Mouse (Mus musculus): ENCODE measurements around the gene Kbtbd4. TPM values are rescaled to one million over a fixed set of nuclear protein-coding genes. Genes with fewer than 3 reads are reported as not detected.

Gene Kbtbd4
- total and polyA plus RNA-seq, 3 experiments: 19.5 to 21.7 (median 20.5) TPM

GRCm38 (mm10) chr2:90881824-90882223, 22.7 kb upstream of the Kbtbd4 start:
- DNase-seq (ENCODE audit: extremely low read depth): no peak
- in situ Hi-C loops (cut with MboI; ENCODE audit: low pct_ligation_motif_present, low pct_unique_long_range_greater_than_20kb, low sequenced_read_pairs) (no loop called here), dilution Hi-C loops (cut with MboI; ENCODE audit: extremely low pct_ligation_motif_present, extremely low pct_unique_long_range_greater_than_20kb, low sequenced_read_pairs) (no loop called here)
- no peak overlapping the region for H3K4me3 ChIP-seq (replicated peaks in 1 of 3; ENCODE audit: low read depth in 2 of 3, low read length in 2 of 3, poor library complexity in 1 of 3)
- no peak overlapping the region for H3K9ac ChIP-seq (ENCODE audit: insufficient read depth, low read depth)
- H3K36me3 ChIP-seq (replicated peaks in 1 of 2; ENCODE audit: control insufficient read depth in 1 of 2, insufficient read depth in 1 of 2, low read length in 1 of 2): no peaks in the 10 kb centered on the region
- H3K27ac ChIP-seq (ENCODE audit: insufficient read depth, low read depth): no peak overlapping the region
- peaks cover 7% of the 10 kb centered on the region for H3K9me3 ChIP-seq (replicated peaks; ENCODE audit: low read length)
- peaks cover 8% of the 10 kb centered on the region for H3K27me3 ChIP-seq (replicated peaks)
- no peaks in the 10 kb centered on the region for H3K79me2 ChIP-seq (replicated peaks; ENCODE audit: control insufficient read depth, extremely low read depth, insufficient read depth, poor library complexity, severe bottlenecking)
- H3K4me1 ChIP-seq (ENCODE audit: control insufficient read depth in 1 of 2, insufficient read depth in 2 of 2): no peaks in the 10 kb centered on the region
- H3K4me2 ChIP-seq (ENCODE audit: insufficient read depth, low read depth, poor library complexity, severe bottlenecking): no peak overlapping the region
- TF ChIP-seq MXI1 (IDR thresholded peaks at IDR 0.05; ENCODE audit: low read depth, low read length): no peak

GRCm38 (mm10) chr2:90885218-90886041, 19.1 kb upstream of the Kbtbd4 start, which contains the start of gene C1qtnf4:
Gene C1qtnf4 (plus strand): TSS chr2:90885860.
- dilution Hi-C loops (cut with MboI; ENCODE audit: extremely low pct_ligation_motif_present, extremely low pct_unique_long_range_greater_than_20kb, low sequenced_read_pairs): no loop called here
- no peak within 1 kb of the TSS for H3K9ac ChIP-seq (ENCODE audit: insufficient read depth, low read depth)
- H3K4me1 ChIP-seq (ENCODE audit: control insufficient read depth in 1 of 2, insufficient read depth in 2 of 2): no peaks in the 10 kb centered on the region
- peaks cover 8% of the 10 kb centered on the region for H3K27me3 ChIP-seq (replicated peaks)
- H3K27ac ChIP-seq (ENCODE audit: insufficient read depth, low read depth): no peak within 1 kb of the TSS
- H3K4me3 ChIP-seq (replicated peaks in 1 of 3; ENCODE audit: low read depth in 2 of 3, low read length in 2 of 3, poor library complexity in 1 of 3): no peak within 1 kb of the TSS
- H3K4me2 ChIP-seq (ENCODE audit: insufficient read depth, low read depth, poor library complexity, severe bottlenecking): no peak within 1 kb of the TSS
- peaks cover 16% of the 10 kb centered on the region for H3K9me3 ChIP-seq (replicated peaks; ENCODE audit: low read length)
- no peak for DNase-seq (ENCODE audit: extremely low read depth)
- TF ChIP-seq POLR2AphosphoS2 (IDR thresholded peaks at IDR 0.05; ENCODE audit: low read depth, low read length): no peak
- TF ChIP-seq JUND (conservative IDR thresholded peaks at IDR 0.05; ENCODE audit: low read depth, low read length): no peak
- no peak for TF ChIP-seq SMC3 (IDR thresholded peaks at IDR 0.05; ENCODE audit: low read depth, low read length)
- TF ChIP-seq GABPA (IDR thresholded peaks at IDR 0.05; ENCODE audit: insufficient replicate concordance, low read depth, low read length): no peak
- TF ChIP-seq KAT2A (IDR thresholded peaks at IDR 0.05; ENCODE audit: insufficient replicate concordance, low read length): no peak
- no peak for TF ChIP-seq SIN3A (IDR thresholded peaks at IDR 0.05; ENCODE audit: low read length)
- TF ChIP-seq HCFC1 (IDR thresholded peaks at IDR 0.05; ENCODE audit: low read depth, low read length): no peak
- no peak for TF ChIP-seq EP300 (IDR thresholded peaks at IDR 0.05; ENCODE audit: low read length)
- no peak for TF ChIP-seq USF1 (IDR thresholded peaks at IDR 0.05; ENCODE audit: low read depth, low read length)
- TF ChIP-seq RCOR1 (conservative IDR thresholded peaks at IDR 0.05; ENCODE audit: low read depth, low read length): no peak
- TF ChIP-seq CHD2 (IDR thresholded peaks at IDR 0.05; ENCODE audit: low read length): no peak
- no peak for TF ChIP-seq BHLHE40 (IDR thresholded peaks at IDR 0.05; ENCODE audit: low read depth, low read length)
- TF ChIP-seq ELF1 (IDR thresholded peaks at IDR 0.05; ENCODE audit: low read depth, low read length): no peak
- no peak for TF ChIP-seq MAX (IDR thresholded peaks at IDR 0.05; ENCODE audit: low read length)
- TF ChIP-seq MAFK (IDR thresholded peaks at IDR 0.05; ENCODE audit: insufficient replicate concordance, low read length): no peak
- TF ChIP-seq E2F4 (IDR thresholded peaks at IDR 0.05; ENCODE audit: insufficient replicate concordance, low read depth, low read length): no peak
- TF ChIP-seq ZKSCAN1 (IDR thresholded peaks at IDR 0.05; ENCODE audit: borderline replicate concordance, low read depth, low read length): no peak
- no peak for TF ChIP-seq MYC (IDR thresholded peaks at IDR 0.05; ENCODE audit: low read depth, low read length)
- no peak for TF ChIP-seq POLR2A (IDR thresholded peaks at IDR 0.05; ENCODE audit: low read depth, low read length)
- H3K36me3 ChIP-seq (replicated peaks in 1 of 2; ENCODE audit: control insufficient read depth in 1 of 2, insufficient read depth in 1 of 2, low read length in 1 of 2): peaks cover 0 to 10% of the 10 kb centered on the region in 2 experiments
- no peaks in the 10 kb centered on the region for H3K79me2 ChIP-seq (replicated peaks; ENCODE audit: control insufficient read depth, extremely low read depth, insufficient read depth, poor library complexity, severe bottlenecking)
- in situ Hi-C loops (cut with MboI; ENCODE audit: low pct_ligation_motif_present, low pct_unique_long_range_greater_than_20kb, low sequenced_read_pairs): no loop called here

All from CH12.LX (cell line).